In genomic region chr2:181205678-181206077, GRCm38 (mm10) we compare ENCODE assay signal across 30 mouse cellular contexts. TPM values are rescaled to one million over a fixed set of nuclear protein-coding genes. Genes with fewer than 3 reads are reported as not detected.
DNase-seq lines count a peak whose midpoint lies in the region; ATAC-seq lines count a peak whose summit lies in the region.
"Had no signal": no experiment of that assay in that cellular context is flagged by ENCODE, and none has a peak within 500 bp of the region (broad histone marks: within the 10 kb centered on the region; RNA-seq: fewer than 3 reads in every experiment).

No protein-coding gene starts in this region.

- H3K4me2 ChIP-seq in limb, embryonic 12.5 days, result no peak overlapping the region
- peak overlapping the region; percentile 76 for H3K4me2 ChIP-seq in liver, embryonic 15.5 days
- H3K4me2 ChIP-seq in hindbrain, embryonic 12.5 days (replicated peaks), result no peak overlapping the region
- H3K4me2 ChIP-seq: limb, embryonic 15.5 days; midbrain, embryonic 11.5 days; neural tube, embryonic 15.5 days had no signal

- ATAC-seq in limb, embryonic 12.5 days (ENCODE audit: insufficient number of reproducible peaks, insufficient read depth, low FRiP score, low TSS enrichment, low read depth), result 0 out of 2 replicates have a peak, but pooled peaks have one; percentile 42
- ATAC-seq in erythroid progenitor cell, adult 5-6 weeks (replicated peaks; ENCODE audit: low FRiP score, poor library complexity, severe bottlenecking), result peak; percentile 81
- peak; percentile 90 for ATAC-seq in liver, embryonic 15.5 days (ENCODE audit: insufficient read depth)
- no peak for ATAC-seq in hindbrain, embryonic 12.5 days (ENCODE audit: low FRiP score)
- ATAC-seq: hindbrain, postnatal 0 days; Patski had no signal

- DNase-seq in limb, embryonic 10.5 days (ENCODE audit: low spot score), result no peak
- DNase-seq in embryo, embryonic 11 days, result no peak
- DNase-seq in frontal cortex, postnatal 36 days (ENCODE audit: low spot score in 2 of 2), result no peak
- DNase-seq: adrenal gland, postnatal 36 days; cerebellum, adult 18-20 months; cerebellum, postnatal 25 days; gastrocnemius, adult 2 months; kidney, adult 11 months; layer of hippocampus, adult 9-11 months; lung, postnatal 4 days; right cerebral cortex, adult 18-20 months; right cerebral cortex, postnatal 4 days had no signal

- H3K4me1 ChIP-seq in limb, embryonic 12.5 days (replicated peaks), result no peaks in the 10 kb centered on the region
- H3K4me1 ChIP-seq in limb, embryonic 10.5 days, result 0 out of 2 replicates have a peak, but pooled peaks cover 7% of the 10 kb centered on the region
- H3K4me1 ChIP-seq in liver, embryonic 15.5 days (replicated peaks), result peaks cover 60% of the 10 kb centered on the region
- H3K4me1 ChIP-seq in hindbrain, embryonic 12.5 days, result no peaks in the 10 kb centered on the region
- H3K4me1 ChIP-seq: hindbrain, embryonic 10.5 days; limb, embryonic 15.5 days; neural tube, embryonic 15.5 days had no signal

- no peak overlapping the region for H3K27ac ChIP-seq in limb, embryonic 12.5 days
- no peak overlapping the region for H3K27ac ChIP-seq in limb, embryonic 10.5 days
- peak overlapping the region; percentile 90 for H3K27ac ChIP-seq in liver, embryonic 15.5 days (replicated peaks)
- H3K27ac ChIP-seq in hindbrain, embryonic 12.5 days, result no peak overlapping the region
- H3K27ac ChIP-seq: gastrocnemius, adult 2 months; heart, embryonic 10.5 days; hindbrain, embryonic 10.5 days; hindbrain, postnatal 0 days; kidney, postnatal 0 days; limb, embryonic 15.5 days; neural tube, embryonic 15.5 days had no signal

- WGBS in limb, embryonic 12.5 days, result 84% methylated on average over 5 of the region's 5 CpGs
- 85% methylated on average over 5 of the region's 5 CpGs for WGBS in limb, embryonic 10.5 days
- WGBS in liver, embryonic 15.5 days (ENCODE audit: insufficient replicate concordance), result 48% methylated on average over 5 of the region's 5 CpGs
- 87% methylated on average over 5 of the region's 5 CpGs for WGBS in hindbrain, embryonic 12.5 days

- no peak overlapping the region for H3K9ac ChIP-seq in limb, embryonic 12.5 days (replicated peaks)
- peak overlapping the region; percentile 32 for H3K9ac ChIP-seq in liver, embryonic 15.5 days
- H3K9ac ChIP-seq in hindbrain, embryonic 12.5 days, result no peak overlapping the region
- H3K9ac ChIP-seq: limb, embryonic 15.5 days; neural tube, embryonic 15.5 days had no signal

- no peak overlapping the region for H3K4me3 ChIP-seq in limb, embryonic 12.5 days (replicated peaks)
- no peak overlapping the region for H3K4me3 ChIP-seq in limb, embryonic 10.5 days
- H3K4me3 ChIP-seq in liver, embryonic 15.5 days (replicated peaks), result peak overlapping the region; percentile 41
- no peak overlapping the region for H3K4me3 ChIP-seq in hindbrain, embryonic 12.5 days
- H3K4me3 ChIP-seq: gastrocnemius, adult 2 months; heart, embryonic 10.5 days; hindbrain, embryonic 10.5 days; limb, embryonic 15.5 days; neural tube, embryonic 15.5 days had no signal

- H3K9me3 ChIP-seq in limb, embryonic 12.5 days, result no peaks in the 10 kb centered on the region
- H3K9me3 ChIP-seq in limb, embryonic 10.5 days (replicated peaks), result no peaks in the 10 kb centered on the region
- no peaks in the 10 kb centered on the region for H3K9me3 ChIP-seq in liver, embryonic 15.5 days (replicated peaks)
- no peaks in the 10 kb centered on the region for H3K9me3 ChIP-seq in hindbrain, embryonic 12.5 days (replicated peaks)
- H3K9me3 ChIP-seq: heart, embryonic 10.5 days; hindbrain, embryonic 10.5 days; limb, embryonic 15.5 days; neural tube, embryonic 15.5 days had no signal

- 0 out of 2 replicates have a peak, but pooled peaks cover 5% of the 10 kb centered on the region for H3K27me3 ChIP-seq in limb, embryonic 12.5 days
- H3K27me3 ChIP-seq in limb, embryonic 10.5 days (ENCODE audit: low read depth, poor library complexity, severe bottlenecking), result peaks cover 21% of the 10 kb centered on the region
- peaks cover 27% of the 10 kb centered on the region for H3K27me3 ChIP-seq in liver, embryonic 15.5 days
- peaks cover 6% of the 10 kb centered on the region for H3K27me3 ChIP-seq in hindbrain, embryonic 12.5 days
- H3K27me3 ChIP-seq: neural tube, embryonic 15.5 days had no signal

- no peaks in the 10 kb centered on the region for H3K36me3 ChIP-seq in limb, embryonic 12.5 days
- no peaks in the 10 kb centered on the region for H3K36me3 ChIP-seq in limb, embryonic 10.5 days
- no peaks in the 10 kb centered on the region for H3K36me3 ChIP-seq in liver, embryonic 15.5 days (replicated peaks)
- H3K36me3 ChIP-seq in hindbrain, embryonic 12.5 days, result no peaks in the 10 kb centered on the region
- H3K36me3 ChIP-seq: heart, embryonic 10.5 days; hindbrain, embryonic 10.5 days; limb, embryonic 15.5 days; neural tube, embryonic 15.5 days had no signal

RNA-seq across cellular contexts. Expression of gene Ptk6, which starts 3.1 kb away (rescaled TPM):
- polyA plus RNA-seq in limb, embryonic 12.5 days (2016; fragmentation: Nextera tagmentation; extraction: Ambion mirVana), result not detected in 2 replicates
- not detected in 2 replicates for polyA plus RNA-seq in limb, embryonic 10.5 days (2016; fragmentation: Nextera tagmentation; extraction: Ambion mirVana)
- total RNA-seq in erythroid progenitor cell, adult 5-6 weeks (2015; ENCODE audit: low replicate concordance), result not detected in 2 replicates
- not detected in 2 replicates for total RNA-seq in erythroid progenitor cell, adult 5-6 weeks (2017; ENCODE audit: low replicate concordance)
- 0.14 and 0.21 TPM in 2 replicates for polyA plus RNA-seq in liver, embryonic 15.5 days (2015; fragmentation: Nextera tagmentation; extraction: Ambion mirVana)
- polyA plus RNA-seq in hindbrain, embryonic 12.5 days (2016; fragmentation: Nextera tagmentation; extraction: Ambion mirVana), result not detected in 2 replicates
- total RNA-seq: adrenal gland, adult 18-20 months; adrenal gland, postnatal 36 days; gastrocnemius, adult 2 months; hindbrain, postnatal 0 days; left cerebral cortex, adult 18-20 months had no signal
- polyA plus RNA-seq: forebrain, embryonic 11.5 days; heart, embryonic 10.5 days; heart, postnatal 0 days; hindbrain, embryonic 10.5 days; hindbrain, postnatal 0 days; kidney, postnatal 0 days; midbrain, embryonic 11.5 days; neural tube, embryonic 15.5 days; Patski had no signal

RNA-seq across cellular contexts. Expression of gene Srms, which starts 7.3 kb away (rescaled TPM):
- polyA plus RNA-seq in limb, embryonic 12.5 days (2016; fragmentation: Nextera tagmentation; extraction: Ambion mirVana), result 0.25 and 0.45 TPM in 2 replicates
- 1.6 and 2.0 TPM in 2 replicates for polyA plus RNA-seq in limb, embryonic 10.5 days (2016; fragmentation: Nextera tagmentation; extraction: Ambion mirVana)
- not detected in 2 replicates for total RNA-seq in erythroid progenitor cell, adult 5-6 weeks (2015; ENCODE audit: low replicate concordance)
- 0.77 TPM in 1 of 2 replicates, not detected in the other for total RNA-seq in erythroid progenitor cell, adult 5-6 weeks (2017; ENCODE audit: low replicate concordance)
- polyA plus RNA-seq in liver, embryonic 15.5 days (2015; fragmentation: Nextera tagmentation; extraction: Ambion mirVana), result 0.32 and 0.44 TPM in 2 replicates
- polyA plus RNA-seq in hindbrain, embryonic 12.5 days (2016; fragmentation: Nextera tagmentation; extraction: Ambion mirVana), result 0.08 TPM in 1 of 2 replicates, not detected in the other
- polyA plus RNA-seq: hindbrain, embryonic 10.5 days; Patski had no signal

RNA-seq across cellular contexts. Expression of gene Fndc11, which starts 14.1 kb away (rescaled TPM):
- 0.41 and 0.59 TPM in 2 replicates for polyA plus RNA-seq in limb, embryonic 12.5 days (2016; fragmentation: Nextera tagmentation; extraction: Ambion mirVana)
- 0.34 and 0.73 TPM in 2 replicates for polyA plus RNA-seq in limb, embryonic 10.5 days (2016; fragmentation: Nextera tagmentation; extraction: Ambion mirVana)
- total RNA-seq in erythroid progenitor cell, adult 5-6 weeks (2015; ENCODE audit: low replicate concordance), result 2.5 TPM in 1 of 2 replicates, not detected in the other
- total RNA-seq in erythroid progenitor cell, adult 5-6 weeks (2017; ENCODE audit: low replicate concordance), result not detected in 2 replicates
- polyA plus RNA-seq in liver, embryonic 15.5 days (2015; fragmentation: Nextera tagmentation; extraction: Ambion mirVana), result 0.17 and 0.26 TPM in 2 replicates
- polyA plus RNA-seq in hindbrain, embryonic 12.5 days (2016; fragmentation: Nextera tagmentation; extraction: Ambion mirVana), result 0.15 TPM in 1 of 2 replicates, not detected in the other
- total RNA-seq: adrenal gland, postnatal 36 days; ES-E14; gastrocnemius, adult 2 months; left cerebral cortex, adult 18-20 months had no signal
- polyA plus RNA-seq: embryonic facial prominence, embryonic 14.5 days; forebrain, embryonic 11.5 days; heart, embryonic 10.5 days; heart, postnatal 0 days; Patski had no signal

RNA-seq across cellular contexts. Expression of gene Ppdpf, which starts 18.6 kb away (rescaled TPM):
- polyA plus RNA-seq in limb, embryonic 12.5 days (2016; fragmentation: Nextera tagmentation; extraction: Ambion mirVana), result 424 and 433 TPM in 2 replicates
- polyA plus RNA-seq in limb, embryonic 10.5 days (2016; fragmentation: Nextera tagmentation; extraction: Ambion mirVana), result 394 and 428 TPM in 2 replicates
- total RNA-seq in erythroid progenitor cell, adult 5-6 weeks (2015; ENCODE audit: low replicate concordance), result 80.4 and 90.5 TPM in 2 replicates
- 24.1 and 26.0 TPM in 2 replicates for total RNA-seq in erythroid progenitor cell, adult 5-6 weeks (2017; ENCODE audit: low replicate concordance)
- polyA plus RNA-seq in liver, embryonic 15.5 days (2015; fragmentation: Nextera tagmentation; extraction: Ambion mirVana), result 95.8 and 96.4 TPM in 2 replicates
- polyA plus RNA-seq in hindbrain, embryonic 12.5 days (2016; fragmentation: Nextera tagmentation; extraction: Ambion mirVana), result 388 and 419 TPM in 2 replicates

RNA-seq across cellular contexts. Expression of gene Helz2, which starts 36.1 kb away (rescaled TPM):
- 1.3 and 1.4 TPM in 2 replicates for polyA plus RNA-seq in limb, embryonic 12.5 days (2016; fragmentation: Nextera tagmentation; extraction: Ambion mirVana)
- 0.87 and 1.2 TPM in 2 replicates for polyA plus RNA-seq in limb, embryonic 10.5 days (2016; fragmentation: Nextera tagmentation; extraction: Ambion mirVana)
- total RNA-seq in erythroid progenitor cell, adult 5-6 weeks (2015; ENCODE audit: low replicate concordance), result 15.1 and 15.5 TPM in 2 replicates
- 10.1 and 15.4 TPM in 2 replicates for total RNA-seq in erythroid progenitor cell, adult 5-6 weeks (2017; ENCODE audit: low replicate concordance)
- polyA plus RNA-seq in liver, embryonic 15.5 days (2015; fragmentation: Nextera tagmentation; extraction: Ambion mirVana), result 2.3 and 2.6 TPM in 2 replicates
- polyA plus RNA-seq in hindbrain, embryonic 12.5 days (2016; fragmentation: Nextera tagmentation; extraction: Ambion mirVana), result 0.81 and 0.87 TPM in 2 replicates
